Mouse (Mus musculus) spleen, postnatal 10 days (tissue): ENCODE results near the gene Gm20605.
A peak's percentile ranks its signal among the peaks of the same experiment; 100 is the strongest.

Source experiments
- DNase-seq, 2 experiments: peaks; one replicate each; pipeline ENCODE4 v3.0.0; 2021 to 2022; ENCODE audit warnings: low spot score in 2 of 2

Gene Gm20605

DNA sequence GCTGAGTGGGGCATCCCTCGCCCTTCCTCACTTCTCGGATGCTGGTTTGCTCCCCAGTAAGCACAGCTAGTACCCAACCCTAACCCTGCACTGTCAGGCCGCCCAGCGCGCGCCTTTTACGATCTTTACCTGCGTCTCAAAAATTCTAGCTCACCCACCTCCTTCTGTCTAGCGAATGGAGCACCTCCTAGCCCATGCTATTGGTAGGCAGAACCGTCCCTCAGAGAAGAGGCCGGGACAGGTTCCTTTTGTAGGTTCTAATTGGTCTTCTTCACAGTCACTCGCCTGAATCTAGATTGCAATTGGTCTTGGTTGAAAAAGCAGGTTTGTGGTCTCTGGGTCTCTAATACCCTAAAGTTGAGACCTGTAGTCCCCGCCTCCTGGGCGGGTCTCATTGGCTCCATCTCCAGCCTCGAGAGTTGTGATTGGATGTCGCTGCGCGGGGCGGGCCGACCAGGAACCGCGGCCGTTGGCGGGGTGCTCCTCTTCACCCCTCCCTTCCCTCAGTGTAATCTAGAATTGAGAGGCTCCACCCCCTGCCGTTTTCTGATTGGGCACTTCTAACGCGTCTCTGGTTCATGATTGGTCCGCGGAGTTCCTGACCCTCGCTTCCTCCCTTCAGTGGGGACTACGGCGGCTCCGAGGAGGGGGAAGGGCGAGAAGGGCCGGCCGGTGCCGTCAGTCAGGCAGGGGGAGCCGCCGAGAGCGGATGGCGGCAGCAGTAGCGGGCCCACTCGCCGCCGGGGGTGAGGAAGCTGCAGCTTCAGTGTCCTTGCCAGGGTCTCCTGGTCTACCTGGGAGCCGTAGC lies at the start of gene Gm20605, which contains the start of the genes Fbxo24 and Lrch4:
TSS of gene Gm20605 (plus strand) at position 678 of the 808 bp plus-strand sequence.
TSS of gene Fbxo24 (minus strand) at position 505 of the 808 bp plus-strand sequence.
TSS of gene Lrch4 (plus strand) at position 624 of the 808 bp plus-strand sequence.
- DNase-seq = peak; percentile 95 to 99

DNA sequence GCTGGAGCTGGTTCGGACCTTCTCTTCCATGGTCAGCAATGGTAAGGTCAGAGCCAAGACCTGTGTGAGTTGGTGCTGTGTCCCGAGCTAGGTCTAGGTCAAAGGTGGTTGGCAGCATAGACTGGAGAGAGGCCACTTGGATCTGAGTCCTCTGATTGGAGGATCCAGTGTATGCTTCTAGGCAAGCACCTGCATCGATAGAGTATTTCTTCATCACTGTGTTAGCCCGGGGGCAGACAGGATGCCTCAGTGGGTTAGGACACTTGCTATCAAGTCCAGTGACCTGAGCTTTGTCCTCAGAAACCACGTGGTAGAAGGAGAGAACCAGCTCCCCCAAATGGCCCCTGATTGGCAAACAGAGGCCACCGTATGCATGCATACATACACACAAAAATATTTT lies 48.7 kb upstream of the Gm20605 start:
- DNase-seq = no peak

DNA sequence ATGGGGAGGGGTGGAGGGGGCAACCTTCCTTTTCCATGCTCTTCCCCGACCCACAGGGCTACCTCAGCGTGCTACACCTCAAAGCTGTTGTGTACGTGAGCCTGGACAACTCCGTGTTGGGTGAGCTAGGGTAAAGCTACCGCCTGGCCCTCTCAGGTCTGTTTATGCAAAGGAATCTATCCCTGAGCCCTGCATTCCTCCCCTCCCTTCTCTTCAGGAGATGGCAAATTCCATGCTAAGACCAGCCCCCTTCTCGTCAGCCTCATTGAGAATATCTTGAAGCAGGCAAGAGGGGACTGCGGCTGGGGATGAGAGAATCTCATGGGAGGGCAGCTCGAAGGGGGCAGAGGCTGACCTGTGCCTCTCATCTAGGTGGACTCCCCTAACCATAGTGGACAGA lies 46.3 kb upstream of the Gm20605 start:
- DNase-seq = no peak

DNA sequence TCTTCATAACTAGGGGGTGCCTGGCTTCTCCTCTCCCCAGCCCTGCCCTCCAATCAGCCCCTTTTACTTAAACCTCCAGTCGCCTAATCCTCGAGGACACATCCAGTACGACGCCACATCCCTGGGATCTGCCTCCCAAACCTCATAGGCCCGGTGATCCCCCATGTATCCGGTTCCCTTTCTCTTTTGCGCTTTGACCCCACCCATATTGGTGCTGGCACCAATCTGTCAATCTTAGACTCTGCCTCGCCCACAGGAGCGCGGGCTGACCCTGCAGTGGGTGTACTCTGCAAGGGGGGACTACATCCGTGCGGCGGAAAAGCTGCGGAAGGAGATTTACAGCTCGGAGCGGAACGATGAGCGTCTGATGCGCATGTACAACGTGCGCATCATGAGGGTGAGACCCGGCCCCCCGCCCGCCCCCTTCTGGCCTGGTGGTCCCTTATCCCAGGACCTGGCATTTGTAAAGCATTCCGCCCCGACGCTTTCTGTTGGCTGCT lies 45.3 kb upstream of the Gm20605 start:
- DNase-seq = no peak

DNA sequence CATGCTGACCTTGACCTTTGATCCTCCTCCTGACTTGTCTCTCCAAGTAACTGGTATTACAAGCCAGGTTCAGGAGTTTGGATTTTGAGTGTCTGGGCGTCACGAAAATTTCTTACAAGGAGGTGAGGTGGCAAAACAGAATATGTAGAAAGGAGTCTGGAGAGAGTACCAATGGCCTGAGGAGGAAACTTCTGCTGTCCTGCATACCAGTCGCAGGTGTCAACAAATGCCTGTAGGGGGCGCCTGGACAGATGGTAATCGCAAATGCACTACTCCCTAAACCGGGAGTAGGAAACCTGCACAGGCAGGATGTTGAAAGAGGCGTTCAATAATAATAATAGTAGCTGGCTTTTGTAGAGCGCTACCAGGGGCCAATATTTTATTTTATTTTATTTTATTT lies 44.0 kb upstream of the Gm20605 start:
- DNase-seq = peak; percentile 49 to 81

DNA sequence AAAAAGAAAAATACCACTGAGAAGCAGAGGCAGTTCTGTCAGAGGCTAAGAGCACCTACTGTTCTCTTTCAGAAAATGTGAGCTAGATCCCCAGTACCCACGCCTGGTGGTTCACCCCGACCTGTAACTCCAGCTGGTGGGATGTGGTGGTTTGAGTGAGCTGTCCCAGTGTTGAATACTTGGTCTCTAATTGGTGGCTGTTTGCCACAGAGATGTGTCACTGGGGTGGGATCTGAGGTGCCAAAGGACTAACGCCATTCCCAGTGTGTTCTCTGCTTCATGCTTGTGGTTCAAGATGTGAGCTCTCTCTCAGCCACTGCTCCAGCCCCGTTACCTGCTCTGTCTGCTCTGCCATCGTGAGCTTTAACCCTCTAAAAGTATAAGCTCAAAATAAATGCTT lies 38.5 kb upstream of the Gm20605 start:
- no peak for DNase-seq

DNA sequence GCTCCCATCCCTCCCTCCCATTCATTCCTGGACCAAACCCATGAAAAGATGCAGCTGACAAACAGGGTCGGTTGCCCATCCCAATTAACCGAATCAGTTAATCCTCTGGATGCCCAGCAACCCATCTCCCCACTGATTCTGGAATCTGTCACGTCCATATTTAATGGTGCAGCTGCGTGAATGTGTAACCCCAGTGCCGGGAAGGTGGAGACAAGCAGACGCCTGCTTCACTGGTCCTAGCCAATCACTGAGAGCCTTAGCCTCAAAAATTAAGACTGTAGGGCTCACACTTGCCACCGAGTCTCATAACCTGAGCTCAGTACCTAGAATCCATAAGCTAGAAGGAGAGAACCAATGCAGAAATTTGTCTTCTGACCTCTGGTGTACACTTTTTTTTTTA lies 33.1 kb upstream of the Gm20605 start:
- no peak for DNase-seq

DNA sequence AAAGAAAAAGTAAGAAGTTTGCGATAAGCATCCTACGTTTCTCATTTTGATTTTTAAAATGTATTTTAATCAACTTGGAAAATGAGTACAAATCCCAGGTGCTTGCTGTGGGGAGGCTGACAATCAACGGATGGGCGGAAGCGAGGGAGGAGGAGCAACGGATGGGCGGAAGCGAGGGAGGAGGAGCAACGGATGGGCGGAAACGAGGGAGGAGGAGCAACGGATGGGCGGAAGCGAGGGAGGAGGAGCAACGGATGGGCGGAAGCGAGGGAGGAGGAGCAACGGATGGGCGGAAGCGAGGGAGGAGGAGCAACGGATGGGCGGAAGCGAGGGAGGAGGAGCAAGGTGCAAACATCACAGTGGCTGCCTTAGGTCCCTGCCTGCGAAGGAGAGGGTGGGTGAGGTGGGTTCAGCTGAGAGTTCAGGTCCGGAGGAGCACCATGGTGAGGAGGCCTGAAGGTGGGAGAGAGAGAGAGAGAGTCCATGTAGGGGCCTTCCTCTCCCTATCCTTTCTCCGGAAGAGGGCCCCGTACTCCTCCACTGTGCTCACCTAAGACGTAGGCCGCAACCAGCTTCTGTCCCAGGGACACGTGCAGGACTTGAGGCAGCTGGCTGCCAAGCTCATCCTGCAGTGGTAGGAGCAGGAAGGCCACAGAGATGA lies 32.2 kb upstream of the Gm20605 start:
- peak in 1 of 2 experiments; percentile 44 for DNase-seq

DNA sequence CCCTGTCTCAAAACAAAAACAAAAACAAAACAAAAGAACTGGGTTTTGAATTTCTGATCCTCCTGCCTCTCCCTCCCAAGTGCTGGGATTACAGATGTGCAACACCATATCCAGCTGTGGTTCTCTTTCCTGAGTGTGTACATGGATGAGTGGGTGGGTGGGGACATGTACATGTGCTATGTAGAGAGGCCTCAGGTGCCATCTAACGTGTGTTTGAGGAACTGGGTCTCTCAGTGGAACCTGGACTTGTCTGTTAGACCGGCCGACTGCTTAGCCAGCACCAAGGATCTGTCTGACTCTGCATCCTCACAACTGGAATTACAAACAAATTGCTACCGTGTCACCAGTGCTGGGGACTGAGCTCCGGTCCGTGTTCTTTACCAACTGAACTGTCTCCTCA lies 31.4 kb upstream of the Gm20605 start:
- DNase-seq = no peak

DNA sequence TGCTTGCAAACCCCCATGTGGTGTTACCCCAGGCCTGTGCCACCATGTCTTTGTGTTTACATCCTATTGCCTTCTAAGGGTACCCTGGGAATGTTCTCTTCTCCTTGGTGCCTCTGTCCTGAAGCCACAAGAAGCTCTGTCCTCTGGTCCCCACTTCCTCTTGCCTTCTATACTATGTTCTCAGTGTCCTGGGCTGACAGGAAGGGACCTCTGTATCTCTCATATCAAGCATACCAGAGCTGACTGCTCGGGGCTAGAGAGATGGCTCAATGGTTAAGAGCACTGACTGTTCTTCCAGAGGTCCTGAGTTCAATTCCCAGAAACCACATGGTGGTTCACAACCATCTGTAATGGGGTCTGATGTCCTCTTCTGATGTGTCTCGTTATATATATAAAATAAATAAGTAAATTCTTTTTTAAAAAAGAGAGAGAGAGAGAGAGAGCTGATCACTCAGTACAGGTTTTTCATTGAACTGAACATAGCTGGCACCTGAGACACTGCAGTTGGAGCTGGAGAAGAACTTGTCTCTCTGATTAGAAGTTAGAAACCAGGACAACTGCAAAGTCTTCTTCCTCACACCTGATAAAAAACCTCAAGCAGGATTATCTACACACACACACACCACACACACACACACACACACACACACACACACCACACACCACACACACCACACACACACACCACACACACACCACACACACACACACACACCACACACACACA lies 30.7 kb upstream of the Gm20605 start:
- DNase-seq = no peak

DNA sequence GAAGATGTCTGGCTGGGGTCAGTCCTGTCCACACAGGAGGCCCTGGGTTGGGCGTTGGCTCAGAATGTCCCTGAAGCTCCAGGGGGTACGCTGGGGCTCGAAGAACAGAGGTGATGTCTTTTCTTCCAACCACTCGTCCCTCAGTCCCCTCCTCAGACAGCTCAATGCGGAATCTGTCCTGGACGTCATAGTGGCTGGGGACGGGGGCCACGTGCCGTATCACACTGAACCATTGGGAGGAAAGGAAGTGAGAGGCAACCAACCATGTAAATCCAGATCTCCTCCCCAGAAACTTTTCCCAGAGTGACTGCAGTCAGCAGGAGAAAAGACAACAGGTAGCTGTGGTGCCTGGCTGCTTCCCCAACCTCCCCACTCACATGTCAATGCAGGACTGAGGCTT lies 29.4 kb upstream of the Gm20605 start:
- no peak for DNase-seq

DNA sequence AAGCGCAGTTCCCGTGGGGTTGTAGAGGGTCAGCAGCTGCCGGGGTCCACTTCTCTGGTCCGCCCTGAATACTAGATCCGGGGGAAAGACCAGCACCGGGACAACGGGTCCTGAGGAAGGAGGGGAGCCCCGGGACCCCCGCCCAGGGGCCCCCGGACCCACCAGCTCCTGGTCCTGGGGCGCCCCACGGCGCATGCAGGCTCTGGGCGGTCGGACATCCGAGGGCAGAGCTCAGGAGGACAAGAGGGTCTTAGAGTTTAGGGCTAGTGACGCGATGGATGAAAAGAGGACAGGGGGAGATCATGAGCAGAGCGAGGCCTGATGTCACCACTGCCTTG lies 28.7 kb upstream of the Gm20605 start:
- DNase-seq = no peak

DNA sequence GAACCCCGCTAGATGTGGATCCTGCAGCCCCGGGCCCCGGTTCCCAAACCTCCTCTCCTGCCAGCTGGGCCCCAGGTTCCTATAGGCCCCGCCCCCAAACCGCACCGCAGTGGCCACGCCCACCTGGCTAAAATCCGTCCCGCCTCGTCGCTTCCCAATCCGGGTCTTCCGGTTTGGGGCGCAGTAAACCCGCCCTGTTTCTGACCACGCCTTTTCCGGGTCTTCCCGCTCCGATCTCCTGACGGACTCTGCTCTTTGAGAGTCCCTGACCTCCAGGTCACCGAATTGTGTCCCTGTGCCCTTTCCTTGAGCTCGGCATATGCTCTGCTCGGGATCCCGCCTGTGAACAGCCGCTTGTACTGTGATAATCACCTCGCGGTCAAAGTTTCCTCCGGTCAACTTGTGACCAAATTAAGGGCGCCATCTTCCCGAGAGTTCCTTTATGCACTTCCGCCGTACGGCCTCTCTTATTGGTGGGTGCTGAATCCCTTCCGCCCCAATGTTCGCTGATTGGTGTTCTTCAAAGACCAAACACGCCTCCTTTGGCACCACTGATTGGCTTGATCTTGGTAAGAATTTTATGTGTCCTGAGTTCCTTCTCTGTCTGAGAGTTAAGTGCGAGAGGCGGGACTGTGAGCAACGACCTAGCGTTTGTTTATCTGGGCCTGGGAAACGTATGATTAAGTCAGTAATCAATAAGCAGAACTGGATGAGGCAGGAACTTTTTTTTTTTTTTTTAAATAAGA lies 28.2 kb upstream of the Gm20605 start, which contains the start of gene Mospd3:
TSS of gene Mospd3 (minus strand) at position 440 of the 746 bp plus-strand sequence.
- peak; percentile 97 to 98 for DNase-seq

DNA sequence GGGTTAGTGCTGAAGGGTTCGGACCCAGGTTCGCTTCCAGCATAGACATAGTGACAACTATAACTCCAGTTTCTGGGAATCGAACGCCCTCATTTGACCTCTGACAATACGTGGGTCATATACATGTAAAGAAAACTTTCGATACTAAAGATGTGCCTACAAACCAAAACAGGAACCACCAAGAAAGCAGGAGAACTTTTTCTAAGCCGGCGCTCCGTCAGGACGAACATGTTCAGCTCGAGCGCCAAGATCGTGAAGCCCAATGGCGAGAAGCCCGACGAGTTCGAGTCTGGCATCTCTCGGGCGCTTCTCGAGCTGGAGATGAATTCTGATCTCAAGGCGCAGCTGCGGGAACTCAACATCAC lies 27.6 kb upstream of the Gm20605 start:
- peak; percentile 45 to 51 for DNase-seq

DNA sequence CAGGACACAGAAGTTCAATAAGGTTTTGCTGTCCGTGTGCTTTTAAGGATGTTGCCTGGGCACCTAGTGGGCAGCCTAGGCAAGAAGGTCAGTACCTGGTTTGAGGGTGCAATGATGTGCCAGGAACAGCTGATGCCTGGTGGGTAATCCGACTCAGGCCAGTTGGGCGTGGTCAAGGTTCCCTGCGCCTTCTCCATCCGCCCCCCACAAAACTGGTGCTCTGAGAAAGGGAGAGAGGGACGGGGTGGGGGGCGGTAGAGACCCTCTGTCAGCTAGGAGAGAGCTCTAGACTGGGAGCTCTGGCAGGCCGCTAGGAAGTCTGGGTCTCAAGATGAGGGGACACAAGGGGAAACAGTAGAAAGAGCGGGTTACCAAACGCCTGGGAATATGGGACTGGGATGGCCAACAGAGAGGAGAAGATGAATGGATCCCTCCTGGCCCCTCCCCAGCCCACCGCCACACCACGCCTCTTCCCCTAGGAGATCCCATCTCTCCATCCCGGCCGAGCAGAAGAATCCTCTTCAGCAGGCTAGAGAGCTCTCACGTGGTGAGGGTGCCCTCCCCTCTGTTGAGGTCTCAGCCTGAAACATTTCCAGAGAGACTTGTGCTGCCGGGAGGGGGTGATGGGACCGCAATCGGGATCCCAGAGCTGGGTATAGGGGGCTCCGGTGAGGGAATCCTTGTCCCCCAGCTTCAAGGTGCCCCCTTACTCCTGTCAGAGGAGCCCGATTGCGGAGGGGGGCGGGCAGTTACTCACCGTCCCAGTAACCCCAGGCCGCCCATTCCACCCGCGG lies 20.9 kb upstream of the Gm20605 start:
- no peak for DNase-seq

DNA sequence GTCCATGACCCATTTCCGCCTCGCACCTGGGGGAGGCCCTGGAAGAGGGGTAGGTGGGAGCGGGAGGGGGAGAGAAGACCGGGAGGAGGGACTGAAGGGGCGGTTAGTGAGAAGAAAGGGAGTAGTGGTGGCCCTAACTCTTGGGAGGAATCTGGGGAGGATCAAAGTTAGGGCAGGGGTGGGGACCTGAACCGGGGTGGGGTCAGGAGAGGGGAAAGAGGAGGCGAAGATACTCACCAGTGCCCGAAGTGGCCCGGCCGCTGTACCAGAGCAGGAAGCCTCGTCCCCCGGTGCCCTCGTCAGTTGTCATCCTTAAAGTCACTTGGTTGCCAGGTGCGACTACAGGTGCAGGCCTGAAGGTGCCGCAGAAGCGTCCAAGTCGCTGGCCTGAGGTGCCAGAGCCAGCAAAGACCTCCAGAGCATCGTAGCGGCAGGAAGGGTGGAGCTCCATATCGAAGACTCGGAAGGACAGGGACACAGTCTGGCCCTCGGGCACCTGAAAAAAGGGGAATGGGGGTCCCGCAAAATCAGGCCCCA lies 20.3 kb upstream of the Gm20605 start:
- no peak for DNase-seq

DNA sequence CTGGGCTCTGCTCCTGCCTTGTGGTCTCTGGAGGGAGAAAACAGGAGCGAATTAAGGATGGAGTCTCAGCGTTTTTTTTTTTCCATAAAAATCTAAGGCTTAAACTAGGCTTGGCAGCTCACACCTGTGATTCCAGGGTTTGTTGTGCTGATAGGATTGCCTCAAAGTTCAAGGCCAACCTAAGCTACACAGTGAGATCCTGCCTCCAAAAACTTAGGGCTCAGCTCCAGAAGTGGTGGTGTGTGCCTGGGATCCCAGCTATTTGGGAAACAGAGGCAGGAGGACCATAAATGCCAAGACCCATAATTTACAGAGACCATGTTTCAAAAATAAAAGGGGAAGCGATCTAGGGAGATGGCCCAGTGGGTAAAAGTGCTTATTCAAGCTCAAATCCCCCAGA lies 19.7 kb upstream of the Gm20605 start:
- no peak for DNase-seq

DNA sequence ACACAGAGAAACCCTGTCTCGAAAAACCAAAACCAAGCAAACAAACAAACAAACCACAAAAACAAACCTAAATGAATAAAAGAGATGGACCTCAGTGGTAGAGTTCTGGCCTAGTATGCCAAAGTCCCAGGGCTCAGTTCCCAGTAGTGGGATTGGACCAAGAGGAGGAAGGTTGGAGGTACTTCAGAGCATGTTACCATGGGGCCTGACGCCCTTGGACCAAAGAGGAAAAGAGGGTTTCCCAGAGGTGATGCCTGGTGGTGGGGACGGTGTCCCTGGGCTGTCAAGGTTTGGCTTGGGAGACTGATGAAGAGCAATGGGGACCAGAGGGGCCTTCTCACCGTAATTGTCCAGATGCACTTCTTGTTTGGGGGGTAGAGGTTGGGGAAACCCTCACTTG lies 18.9 kb upstream of the Gm20605 start:
- DNase-seq = no peak

DNA sequence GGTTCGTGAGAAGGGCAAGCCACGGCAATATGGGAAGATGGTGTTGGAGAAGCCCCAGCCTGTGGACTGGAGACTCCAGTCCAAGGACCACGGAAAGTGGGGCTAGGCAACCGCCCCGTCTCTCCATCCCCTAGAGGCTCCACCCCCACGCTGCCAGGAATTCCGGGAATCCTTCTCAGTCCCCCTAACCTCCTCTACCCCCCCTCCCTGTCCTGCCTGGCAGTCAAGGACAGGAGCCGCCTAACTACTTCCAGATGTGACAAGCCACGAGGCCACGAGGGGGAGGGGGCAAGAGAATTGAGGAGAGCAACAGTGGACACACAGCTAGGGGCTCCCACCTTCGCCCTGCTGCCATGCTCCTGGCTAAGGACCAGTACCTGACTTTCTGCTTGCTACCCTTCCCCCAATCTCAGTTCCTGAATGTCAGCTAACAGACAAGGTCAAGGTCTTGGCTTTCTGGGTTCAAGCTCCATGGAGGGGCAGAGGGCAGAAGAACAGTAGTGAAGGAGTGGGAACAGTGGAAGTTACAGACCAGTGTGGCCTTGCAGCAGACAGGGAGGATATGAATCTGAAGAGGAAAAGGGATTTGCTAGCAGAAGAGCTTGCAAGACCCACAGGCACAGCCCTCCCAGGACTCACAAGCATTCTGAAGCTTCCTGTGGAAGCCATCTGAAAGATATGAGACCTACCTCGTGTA lies 18.3 kb upstream of the Gm20605 start:
- DNase-seq = no peak

DNA sequence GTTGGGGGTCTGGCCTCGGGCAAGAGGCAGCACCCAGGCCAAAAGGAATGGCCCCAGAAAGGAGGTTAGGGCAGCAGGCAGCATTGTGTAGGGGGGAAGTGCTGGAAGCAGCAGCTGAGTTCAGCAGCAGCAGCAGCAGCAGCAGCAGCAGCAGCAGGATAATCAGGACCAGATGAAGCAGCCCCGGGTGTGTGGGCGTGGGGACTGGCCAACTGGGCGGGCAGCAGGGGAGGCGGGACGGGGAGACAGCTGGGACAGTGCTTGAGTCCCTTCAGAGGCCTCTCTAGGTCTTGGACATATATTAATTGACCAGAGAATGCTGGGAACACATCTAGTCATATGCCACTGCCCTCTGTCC lies 17.8 kb upstream of the Gm20605 start:
- no peak for DNase-seq
